Mouse (Mus musculus): ENCODE results near the gene Dhx57.
"Not testable (repeated sequence)": the region's sequence is repeated elsewhere in the genome, so short reads cannot be mapped to it uniquely, and the experiment has no call there.

Dhx57 gene

DNA sequence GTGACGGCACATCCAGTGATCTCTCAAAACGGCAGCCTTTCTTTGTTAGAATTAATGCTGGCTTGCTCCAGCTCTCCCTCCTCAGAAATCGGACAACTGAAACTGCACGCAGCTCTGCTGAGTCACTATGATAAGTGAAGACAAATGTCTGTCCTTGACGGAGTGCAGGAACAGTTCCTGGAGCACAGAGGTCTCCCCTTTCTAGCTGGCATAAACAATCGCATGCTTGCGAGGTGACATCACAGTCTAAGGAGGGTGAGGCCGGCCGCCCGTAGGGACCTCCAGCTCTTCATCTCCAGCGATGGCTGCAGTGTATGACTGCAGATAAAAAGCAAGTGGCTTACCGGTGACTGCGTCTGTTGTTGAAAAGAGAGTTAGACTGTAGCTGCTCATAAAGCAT, 35.1 kb downstream of the Dhx57 start:
- peak; percentile 56 for DNase-seq (ENCODE audit: low read depth, low spot score)

GRCm38 (mm10) chr17:80254421-80254820, 35.9 kb downstream of the Dhx57 start:
- no peak for DNase-seq (ENCODE audit: low read depth, low spot score)

GRCm38 (mm10) chr17:80252757-80253525, 37.3 kb downstream of the Dhx57 start:
- DNase-seq (ENCODE audit: low read depth, low spot score) = no peak

DNA sequence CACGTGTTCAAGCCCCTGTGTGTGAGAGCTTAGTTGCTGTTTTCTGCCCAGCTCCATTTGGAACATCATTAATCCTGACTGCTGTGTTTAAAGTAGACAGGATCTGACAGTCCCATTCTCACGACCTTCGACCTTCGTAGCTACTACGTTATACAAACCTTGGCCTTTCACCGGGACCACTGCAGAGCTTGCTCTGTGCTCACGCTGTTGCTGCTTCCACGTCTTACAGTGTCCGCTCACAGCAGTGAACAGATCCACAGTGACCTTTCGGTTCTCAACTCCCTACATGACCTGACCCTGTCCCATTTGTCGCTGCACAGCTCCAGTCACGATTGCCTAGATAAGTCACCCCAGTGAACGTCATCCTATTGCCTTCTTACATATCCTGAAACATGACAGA, 47.2 kb downstream of the Dhx57 start:
- DNase-seq (ENCODE audit: low read depth, low spot score) = peak; percentile 23

DNA sequence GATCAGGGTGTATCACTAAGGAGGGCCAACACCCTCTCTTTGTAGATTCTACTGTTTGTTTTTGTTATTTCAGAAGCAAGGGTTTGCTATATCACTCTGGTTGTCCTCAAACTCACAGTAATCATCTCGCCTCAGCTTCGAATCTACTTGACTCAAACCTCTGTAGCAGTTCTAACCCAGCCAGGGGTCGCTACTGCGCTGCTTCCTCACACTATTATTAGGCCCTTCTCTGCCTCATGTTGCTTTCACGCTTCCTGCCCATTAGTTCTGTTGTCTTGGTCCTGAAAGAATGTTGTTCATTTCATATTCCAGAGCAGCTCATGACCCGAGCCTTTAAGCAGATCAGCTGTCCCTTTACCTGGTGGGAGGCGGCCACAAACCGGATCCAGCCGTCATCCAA, 48.7 kb downstream of the Dhx57 start:
- no peak for DNase-seq (ENCODE audit: low read depth, low spot score)

DNA sequence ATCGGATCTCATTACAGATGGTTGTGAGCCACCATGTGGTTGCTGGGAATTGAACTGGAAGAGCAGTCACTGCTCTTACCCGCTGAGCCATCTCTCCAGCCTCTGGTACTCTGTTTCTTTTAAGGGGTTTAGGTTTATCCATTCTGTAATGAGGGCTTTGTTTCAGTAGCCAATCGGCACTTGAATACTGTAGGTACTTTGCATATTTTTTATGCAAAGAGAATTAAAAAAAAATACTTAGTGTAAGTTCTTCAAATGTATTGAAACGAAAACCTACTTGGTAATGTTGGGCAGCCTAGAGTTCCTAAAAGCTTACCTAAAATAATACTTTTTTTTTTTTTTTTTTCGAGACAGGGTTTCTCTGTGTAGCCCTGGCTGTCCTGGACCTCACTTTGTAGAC, 52.8 kb downstream of the Dhx57 start:
- no peak for DNase-seq (ENCODE audit: low read depth, low spot score)

DNA sequence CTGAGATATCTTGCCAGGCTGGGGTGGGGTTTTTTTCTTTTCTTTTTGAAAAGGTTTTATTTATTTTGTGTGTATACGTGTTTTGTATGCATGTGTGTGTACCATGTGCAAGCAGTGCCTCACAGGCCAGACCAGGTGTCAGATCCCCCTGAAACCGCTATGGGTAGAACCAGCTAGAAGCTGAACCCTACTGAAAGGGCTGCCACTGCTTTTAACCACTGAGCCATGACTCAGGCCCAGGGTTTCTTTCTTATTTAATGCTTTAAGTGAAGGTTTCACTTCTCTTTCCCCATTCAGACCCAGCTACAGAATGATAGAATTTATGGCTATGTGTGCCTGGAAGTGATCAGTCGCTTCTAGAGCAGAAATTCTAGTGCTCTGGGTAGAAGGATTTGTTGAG, 53.5 kb downstream of the Dhx57 start:
- no peak for DNase-seq (ENCODE audit: low read depth, low spot score)

- no peak for DNase-seq (ENCODE audit: low read depth, low spot score)
These were observed 54.8 kb downstream of the Dhx57 start for GRCm38 (mm10) chr17:80235477-80235876.

DNA sequence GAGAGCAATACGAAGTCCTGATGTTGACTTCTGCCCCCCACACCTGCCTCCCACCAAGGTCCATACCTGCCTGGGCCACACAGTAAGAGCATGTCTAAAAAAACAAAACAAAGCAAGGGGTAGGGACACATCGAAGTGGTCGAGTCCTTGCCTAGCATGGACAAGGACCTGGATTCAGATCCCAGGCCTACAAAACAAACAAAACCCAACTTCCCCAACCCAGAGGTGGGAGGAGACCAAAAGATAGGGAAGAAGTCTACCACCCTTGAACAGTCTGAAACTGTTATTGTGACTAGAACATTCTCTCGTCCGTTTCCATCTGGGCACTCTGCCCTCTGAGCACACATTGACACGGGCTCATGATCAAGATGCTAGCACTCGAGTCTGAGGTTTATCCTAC, 55.9 kb downstream of the Dhx57 start:
- no peak for DNase-seq (ENCODE audit: low read depth, low spot score)

DNA sequence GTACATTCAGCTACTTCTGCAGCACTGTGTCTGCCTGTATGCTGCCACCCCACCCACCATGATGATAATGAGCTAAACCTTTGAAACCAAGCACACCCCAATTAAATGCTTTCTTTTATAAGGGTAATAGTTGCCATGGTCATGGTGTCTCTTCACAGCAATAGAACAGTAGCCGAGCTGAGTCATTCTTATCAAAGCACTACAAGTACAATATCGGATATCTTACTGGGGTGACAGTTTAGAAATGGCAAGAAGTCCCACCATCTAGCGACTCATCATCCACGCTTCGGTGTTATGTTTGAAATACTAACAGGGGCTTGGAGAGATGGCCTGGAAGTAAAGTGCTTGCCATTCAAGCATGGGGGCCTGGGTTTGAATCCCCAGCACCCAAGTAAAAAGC, 56.4 kb downstream of the Dhx57 start:
- DNase-seq (ENCODE audit: low read depth, low spot score) = no peak

- no peak for DNase-seq (ENCODE audit: low read depth, low spot score)
These were observed 60.9 kb downstream of the Dhx57 start for GRCm38 (mm10) chr17:80229396-80229795.

GRCm38 (mm10) chr17:80225142-80225541, 65.1 kb downstream of the Dhx57 start:
- DNase-seq (ENCODE audit: low read depth, low spot score) = not testable (repeated sequence)

DNA sequence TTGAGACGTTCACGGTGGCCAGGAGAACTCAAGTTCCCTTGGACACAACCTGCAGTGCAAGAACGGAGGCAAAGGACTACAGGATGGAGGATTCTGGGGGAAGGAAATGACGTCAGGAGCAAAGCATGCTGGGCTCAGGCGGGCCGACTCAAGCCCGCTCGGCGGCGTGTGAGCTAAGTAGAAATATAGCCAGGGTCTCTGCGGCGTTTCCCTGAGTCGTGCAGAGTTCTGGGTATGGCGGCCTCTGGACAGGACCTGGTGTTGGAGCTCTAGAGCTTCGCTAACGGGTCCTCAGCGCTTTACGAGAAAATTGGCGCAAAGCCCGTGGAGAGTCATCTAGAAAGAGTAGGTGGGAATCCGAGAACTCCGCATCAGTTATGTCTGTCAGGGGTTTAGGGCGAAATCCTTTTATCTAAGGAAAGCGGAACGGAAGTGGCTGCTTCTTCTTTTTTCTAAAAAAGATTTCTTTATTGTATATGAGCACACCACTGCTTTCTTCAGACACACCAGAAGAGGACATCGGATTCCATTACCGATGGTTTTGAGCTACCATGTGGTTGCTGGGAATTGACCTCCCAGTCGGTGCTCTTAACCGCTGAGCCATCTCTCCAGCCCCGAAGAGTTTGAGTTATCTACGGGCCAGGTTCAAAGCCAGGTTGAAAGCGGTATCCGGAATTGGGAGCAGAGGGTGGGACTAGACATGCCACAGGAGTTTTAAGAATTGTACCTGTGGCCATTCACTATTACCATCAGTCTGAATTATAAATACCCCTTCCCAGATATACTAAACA, 65.8 kb downstream of the Dhx57 start, which contains the start of gene Gemin6:
Gene Gemin6 (plus strand): TSS at position 116 of the 791 bp plus-strand sequence.
- DNase-seq (ENCODE audit: low read depth, low spot score) = peak; percentile 92

- DNase-seq (ENCODE audit: low read depth, low spot score) = no peak
These were observed 66.4 kb downstream of the Dhx57 start for GRCm38 (mm10) chr17:80223829-80224228.

GRCm38 (mm10) chr17:80221890-80222628, 68.2 kb downstream of the Dhx57 start:
- no peak for DNase-seq (ENCODE audit: low read depth, low spot score)

DNA sequence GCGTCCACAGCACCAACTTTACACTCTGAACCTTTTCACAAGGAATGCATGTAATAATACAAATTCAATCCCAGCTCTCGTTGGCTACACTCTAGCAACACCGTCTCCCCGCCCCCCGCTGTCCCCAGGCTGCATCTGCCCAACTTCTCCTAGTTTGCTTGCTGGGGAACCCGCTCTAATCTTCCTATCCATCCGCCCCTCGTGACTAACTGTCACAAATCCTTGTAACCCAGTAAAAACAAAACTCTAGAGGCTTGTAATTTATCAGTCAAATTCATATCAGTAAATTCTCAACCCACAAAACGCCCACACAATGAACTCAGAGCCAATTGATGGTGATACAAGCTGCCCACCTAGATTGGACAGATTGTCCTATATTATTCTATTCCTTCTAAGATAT, 69.1 kb downstream of the Dhx57 start:
- DNase-seq (ENCODE audit: low read depth, low spot score) = no peak

DNA sequence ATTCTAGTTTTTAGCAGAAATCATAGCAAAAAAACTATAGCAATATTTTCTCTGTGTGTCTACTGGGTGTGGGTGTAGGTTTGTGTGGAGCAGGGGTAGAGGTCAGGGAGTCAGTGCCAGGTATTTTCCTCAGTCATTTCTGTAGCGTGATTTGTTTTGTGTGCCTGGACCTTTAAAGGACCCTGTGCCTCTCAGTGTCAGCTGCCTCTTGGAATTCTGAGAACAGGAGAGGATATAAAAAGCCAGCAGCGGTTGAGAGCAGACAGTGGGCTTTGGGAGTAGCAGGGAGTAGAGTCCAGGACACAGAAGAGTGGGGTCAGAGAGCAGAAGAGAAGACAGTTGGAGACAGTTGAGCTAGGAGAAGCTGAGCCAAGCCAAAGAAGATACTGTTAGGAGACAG, 70.1 kb downstream of the Dhx57 start:
- no peak for DNase-seq (ENCODE audit: low read depth, low spot score)

DNA sequence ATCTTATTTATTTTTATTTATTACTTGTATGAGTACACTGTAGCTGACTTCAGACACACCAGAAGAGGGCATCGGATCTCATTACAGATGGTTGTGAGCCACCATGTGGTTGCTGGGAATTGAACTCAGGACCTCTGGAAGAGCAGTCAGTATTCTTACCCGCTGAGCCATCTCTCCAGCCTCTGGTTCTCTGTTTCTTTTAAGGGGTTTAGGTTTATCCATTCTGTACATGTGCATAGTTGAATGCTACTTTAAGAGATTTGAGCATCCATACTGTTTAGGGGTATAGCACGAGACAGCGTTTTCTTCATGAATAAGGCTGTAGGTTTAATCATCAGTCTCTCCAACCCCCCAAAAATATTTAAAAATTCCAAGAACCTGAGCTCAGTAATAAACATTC, 76.3 kb downstream of the Dhx57 start:
- not testable (repeated sequence) for DNase-seq (ENCODE audit: low read depth, low spot score)

DNA sequence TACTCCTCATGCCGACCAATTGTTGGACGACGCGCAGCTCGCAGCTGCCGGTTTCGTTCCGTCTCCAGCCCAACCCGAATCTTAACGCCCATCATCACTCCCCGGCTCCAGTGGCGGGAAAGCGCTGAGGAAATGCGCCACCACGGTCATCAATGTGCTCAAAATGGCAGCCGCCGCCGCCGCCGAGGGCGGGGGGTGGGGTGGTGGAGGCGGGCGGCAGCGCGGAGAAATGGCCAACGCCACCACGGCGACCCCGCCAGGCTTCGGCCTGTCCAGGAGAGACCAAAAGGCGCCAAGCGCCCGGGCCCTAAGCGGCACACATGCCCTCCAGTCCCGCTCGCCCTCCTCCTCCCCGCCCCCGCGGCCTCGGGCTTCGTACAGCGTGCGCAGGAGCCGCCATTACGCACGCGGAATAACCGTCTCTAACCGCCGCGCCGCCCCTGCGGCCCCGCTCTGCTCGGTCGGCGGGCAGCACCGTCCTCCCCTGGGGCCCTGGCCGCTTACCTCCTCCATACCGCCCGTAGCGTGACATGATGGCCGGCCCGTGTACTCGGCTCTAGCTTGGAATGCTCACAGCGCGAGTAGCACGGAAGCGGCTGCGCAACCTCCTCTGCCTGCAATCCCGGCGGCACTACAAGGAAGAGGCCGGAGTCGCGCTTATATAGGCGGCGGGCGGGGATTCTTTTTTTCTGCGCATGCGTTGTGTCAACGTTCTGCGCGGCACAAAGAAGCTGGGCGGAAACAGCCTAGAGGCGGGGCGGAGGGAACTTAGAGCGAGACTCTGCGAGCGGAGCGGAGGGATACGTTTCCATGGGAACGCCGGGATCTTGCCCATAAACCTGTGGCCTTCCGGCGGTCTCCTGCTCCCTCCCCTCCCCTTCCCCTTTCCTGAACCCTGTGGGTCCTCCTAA, 83.3 kb downstream of the Dhx57 start, which contains the start of the genes Srsf7 and Ttc39d:
Gene Srsf7 (minus strand): TSS at position 637 of the 911 bp plus-strand sequence.
Gene Ttc39d (plus strand): TSS at position 790 of the 911 bp plus-strand sequence.
- peak; percentile 100 for DNase-seq (ENCODE audit: low read depth, low spot score)

DNA sequence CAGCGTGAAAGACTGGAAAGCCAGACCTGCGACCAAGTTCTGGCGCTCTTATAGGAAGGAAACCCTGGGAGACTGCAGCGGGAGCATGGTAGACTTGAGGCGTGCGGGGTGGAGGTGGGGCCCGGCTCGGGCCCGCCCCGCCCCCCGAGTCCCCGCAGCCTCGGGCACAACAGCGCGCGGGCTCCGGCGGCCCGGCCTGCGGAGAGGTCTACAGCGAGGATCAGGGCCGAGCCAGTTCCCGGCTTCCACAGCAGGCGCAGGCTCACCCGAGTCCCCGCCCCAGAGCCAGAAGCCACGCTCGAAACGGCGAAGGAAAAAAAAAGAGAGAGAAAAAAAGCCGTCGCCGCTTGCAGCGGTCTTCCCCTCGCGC, 84.0 kb downstream of the Dhx57 start:
- DNase-seq (ENCODE audit: low read depth, low spot score) = no peak

- DNase-seq (ENCODE audit: low read depth, low spot score) = no peak
These were observed 84.6 kb downstream of the Dhx57 start for GRCm38 (mm10) chr17:80205657-80206056.
